Mouse (Mus musculus) C2C12 (cell line): Measurements from ENCODE around the gene Ppcs. TPM values are rescaled to one million over a fixed set of nuclear protein-coding genes. Genes with fewer than 3 reads are reported as not detected.

ENCODE experiments used
- H3K27me3 ChIP-seq: one replicate; pipeline ENCODE4 v1.6.1; 2011; ENCODE audit not compliant: control insufficient read depth, insufficient read depth, insufficient read length
- H3K36me3 ChIP-seq: one replicate; pipeline ENCODE4 v1.6.1; 2011; ENCODE audit not compliant: control insufficient read depth, insufficient read depth
- H3K4me3 ChIP-seq: one replicate; pipeline ENCODE4 v1.5.1; 2011; ENCODE audit warnings: mild to moderate bottlenecking, control low read depth; ENCODE audit not compliant: poor library complexity, insufficient read depth, severe bottlenecking
- H3K79me2 ChIP-seq: one replicate; pipeline ENCODE4 v1.6.1; 2011; ENCODE audit not compliant: control insufficient read depth, insufficient read depth
- H3K79me3 ChIP-seq: one replicate; pipeline ENCODE4 v1.6.1; 2011; ENCODE audit warnings: low read depth, control low read depth
- H3ac ChIP-seq: one replicate; pipeline ENCODE3; 2011; ENCODE audit warnings: low read depth; ENCODE audit not compliant: control insufficient read depth, insufficient read length
- CEBPB ChIP-seq: IDR thresholded peaks from one replicate; pipeline ENCODE4 v1.6.1; 2011; ENCODE audit warnings: low read depth, mild to moderate bottlenecking, control low read depth, moderate library complexity
- CTCF ChIP-seq: IDR thresholded peaks from one replicate; pipeline ENCODE4 v1.5.1; 2011; ENCODE audit not compliant: control insufficient read depth, insufficient read depth, insufficient read length
- FOSL1 ChIP-seq: IDR thresholded peaks from one replicate; pipeline ENCODE4 v1.8.0; 2011; ENCODE audit warnings: mild to moderate bottlenecking, low read length; ENCODE audit not compliant: poor library complexity, insufficient read depth, severe bottlenecking
- MAX ChIP-seq: IDR thresholded peaks from one replicate; pipeline ENCODE4 v1.6.1; 2011; ENCODE audit warnings: mild to moderate bottlenecking, control low read depth
- MYOD1 ChIP-seq: IDR thresholded peaks from one replicate; pipeline ENCODE4 v1.6.1; 2011; ENCODE audit warnings: low read depth; ENCODE audit not compliant: control insufficient read depth, insufficient read length
- MYOG ChIP-seq: IDR thresholded peaks from one replicate; pipeline ENCODE4 v1.6.1; 2011; ENCODE audit not compliant: control insufficient read depth, insufficient read length; ENCODE audit errors: extremely low read depth
- USF1 ChIP-seq: IDR thresholded peaks from one replicate; pipeline ENCODE4 v1.6.1; 2011; ENCODE audit warnings: low read depth, mild to moderate bottlenecking, control low read depth, moderate library complexity
- polyA plus RNA-seq: library from polyadenylated mRNA; unstranded; fragments of >200 nt; fragmentation: generic; extraction: Trizol; gene quantifications from one replicate; pipeline ENCODE4 v1.2.1, GENCODE M21; 2012; ENCODE audit warnings: missing spikeins

Ppcs gene
- polyA plus RNA-seq, 1 experiment = 17.9 TPM

DNA sequence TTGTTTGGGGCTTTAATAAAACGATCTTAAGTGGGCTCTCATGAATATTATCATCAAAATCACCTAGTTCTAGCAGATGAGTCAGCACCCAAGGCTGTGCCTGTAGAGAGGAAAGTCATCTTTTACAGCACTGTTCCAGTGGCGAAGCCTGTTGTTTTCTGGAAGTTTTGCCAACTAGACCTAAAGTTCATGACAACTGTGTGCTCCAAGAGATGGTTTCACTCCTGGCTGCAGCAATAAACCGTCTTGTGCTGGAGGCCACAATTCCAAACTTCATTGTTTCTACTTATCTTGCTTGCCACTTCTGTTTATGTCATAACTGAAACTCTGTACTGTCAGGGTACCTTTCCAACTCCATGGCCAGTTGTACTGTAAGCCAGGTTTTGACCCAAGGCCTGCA, 5.0 kb downstream of the Ppcs start:
- Histone ChIP-seq H3ac (no peak overlapping the region), H3K79me2 (no peaks in the 10 kb centered on the region), H3K79me3 (no peaks in the 10 kb centered on the region), H3K4me3 (no peak overlapping the region), H3K36me3 (peaks cover 4% of the 10 kb centered on the region), H3K27me3 (no peaks in the 10 kb centered on the region)
- TF ChIP-seq MAX = no peak
- TF ChIP-seq USF1 = no peak
- no peak for TF ChIP-seq MYOD1
- TF ChIP-seq CEBPB = no peak
- no peak for TF ChIP-seq MYOG
- no peak for TF ChIP-seq FOSL1
- TF ChIP-seq CTCF = no peak

DNA sequence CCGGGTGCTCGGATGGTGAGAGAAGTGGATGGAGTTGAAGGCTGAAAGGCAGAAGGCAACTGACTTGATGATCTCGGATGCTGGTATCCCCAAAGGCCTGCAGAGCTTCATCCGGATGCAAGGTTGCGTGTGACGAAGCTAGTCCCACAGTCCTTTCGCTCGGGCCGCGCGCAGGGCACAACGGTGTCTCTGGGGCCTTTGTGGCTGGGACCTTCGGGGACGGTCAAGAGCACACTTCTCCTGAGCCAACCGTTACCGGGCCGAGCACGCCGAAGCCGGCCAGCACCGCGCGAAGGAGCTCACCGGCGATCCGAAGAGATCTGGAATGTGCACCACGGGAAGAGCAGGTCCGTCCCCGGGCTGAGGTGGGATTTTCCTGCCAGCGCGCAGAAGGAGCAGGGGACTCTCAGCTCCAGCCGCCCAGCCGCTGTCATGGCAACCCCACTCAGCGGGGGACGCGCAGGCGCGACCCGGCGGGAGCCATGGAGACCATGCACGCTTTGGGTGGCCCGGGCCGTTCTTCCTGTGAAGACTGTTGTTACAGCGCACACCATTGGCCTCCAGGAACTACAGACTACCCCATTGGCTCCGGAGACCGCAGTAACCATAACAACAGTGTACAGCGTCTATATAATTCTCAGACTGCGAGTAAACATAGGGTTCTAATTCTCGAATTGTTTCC, 7.0 kb downstream of the Ppcs start, which contains the start of gene Ccdc30:
Gene Ccdc30, minus strand, starts transcription at position 450 of the 682 bp plus-strand sequence.
- no peak for TF ChIP-seq CTCF
- TF ChIP-seq MAX = no peak
- no peak for TF ChIP-seq MYOG
- no peak for TF ChIP-seq MYOD1
- TF ChIP-seq CEBPB = no peak
- TF ChIP-seq USF1 = no peak
- no peak for TF ChIP-seq FOSL1
- Histone ChIP-seq H3K79me2 (no peaks in the 10 kb centered on the region), H3K79me3 (no peaks in the 10 kb centered on the region)

DNA sequence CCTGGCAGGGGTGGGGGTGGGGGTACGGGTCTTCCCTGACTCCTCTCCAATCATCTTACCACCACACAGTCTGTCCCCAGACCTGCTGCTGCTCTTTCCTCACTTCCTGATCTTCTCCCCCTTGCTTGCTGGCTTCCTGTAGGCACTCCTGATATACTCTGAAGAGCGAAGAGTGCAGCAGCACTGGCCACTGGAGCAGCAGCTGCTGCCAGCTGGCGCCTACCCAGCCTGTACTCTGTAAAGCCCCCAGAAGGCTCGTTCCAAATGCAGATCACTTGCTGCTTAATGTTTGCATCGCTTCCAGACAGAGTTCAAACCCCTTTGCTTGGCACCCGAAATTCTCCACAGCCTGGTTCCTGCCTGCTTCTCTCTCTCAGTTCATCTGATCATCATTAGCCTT, 9.4 kb downstream of the Ppcs start:
- no peak for TF ChIP-seq MYOG
- no peak for TF ChIP-seq CEBPB
- TF ChIP-seq CTCF = no peak
- no peak for TF ChIP-seq FOSL1
- no peak for TF ChIP-seq MAX
- no peak for TF ChIP-seq MYOD1
- no peak for TF ChIP-seq USF1
- Histone ChIP-seq H3K4me3 (no peak overlapping the region), H3K79me2 (no peaks in the 10 kb centered on the region), H3K36me3 (no peaks in the 10 kb centered on the region), H3ac (no peak overlapping the region), H3K79me3 (no peaks in the 10 kb centered on the region), H3K27me3 (peaks cover 5% of the 10 kb centered on the region)

More for the DNA sequence above, 7.0 kb downstream of the Ppcs start, which contains the start of gene Ccdc30:
- H3K4me3 ChIP-seq = peak within 1 kb of the TSS; percentile 31
- peak within 1 kb of the TSS; percentile 36 for H3ac ChIP-seq
- H3K27me3 ChIP-seq = peaks cover 5% of the 10 kb centered on the region
- H3K36me3 ChIP-seq = peaks cover 4% of the 10 kb centered on the region

DNA sequence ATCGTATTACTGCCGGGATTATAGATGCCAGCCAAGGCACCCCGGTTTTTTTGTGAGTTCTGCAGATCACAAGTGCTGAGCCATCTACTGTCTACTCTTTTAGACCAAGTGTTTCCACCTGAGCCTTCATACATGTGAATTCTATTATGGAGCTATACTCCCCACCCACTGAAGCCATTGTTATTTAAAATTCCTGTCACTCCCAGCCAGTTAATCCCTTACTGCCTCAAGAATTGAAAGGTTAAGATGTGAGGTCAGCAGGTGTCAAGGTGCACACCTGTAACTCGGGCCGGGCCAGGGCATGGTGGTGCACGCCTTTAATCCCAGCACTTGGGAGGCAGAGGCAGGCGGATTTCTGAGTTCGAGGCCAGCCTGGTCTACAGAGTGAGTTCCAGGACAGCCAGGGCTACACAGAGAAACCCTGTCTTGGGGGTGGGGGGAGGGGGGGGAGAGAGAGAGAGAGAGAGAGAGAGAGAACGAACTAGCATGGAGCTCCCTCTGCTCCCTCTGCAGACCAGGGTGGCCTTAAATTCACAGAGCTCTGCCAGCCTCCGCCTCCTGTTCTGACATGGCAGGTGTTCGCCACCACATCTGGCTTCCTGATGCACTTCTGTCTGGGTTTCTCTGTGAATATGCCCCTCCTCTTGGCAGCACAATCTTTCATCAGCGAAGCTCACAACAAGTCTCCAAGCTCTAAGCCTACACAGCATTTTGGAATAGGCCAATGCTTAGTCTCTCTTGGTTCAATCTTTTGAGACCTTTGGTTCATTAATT, 10.2 kb downstream of the Ppcs start:
- no peak for TF ChIP-seq CTCF
- TF ChIP-seq MYOD1 = no peak
- TF ChIP-seq FOSL1 = no peak
- peaks cover 5% of the 10 kb centered on the region for H3K27me3 ChIP-seq
- H3K79me3 ChIP-seq = no peaks in the 10 kb centered on the region
- no peaks in the 10 kb centered on the region for H3K79me2 ChIP-seq
- H3K36me3 ChIP-seq = no peaks in the 10 kb centered on the region
- no peak overlapping the region for H3K4me3 ChIP-seq
- H3ac ChIP-seq = no peak overlapping the region

DNA sequence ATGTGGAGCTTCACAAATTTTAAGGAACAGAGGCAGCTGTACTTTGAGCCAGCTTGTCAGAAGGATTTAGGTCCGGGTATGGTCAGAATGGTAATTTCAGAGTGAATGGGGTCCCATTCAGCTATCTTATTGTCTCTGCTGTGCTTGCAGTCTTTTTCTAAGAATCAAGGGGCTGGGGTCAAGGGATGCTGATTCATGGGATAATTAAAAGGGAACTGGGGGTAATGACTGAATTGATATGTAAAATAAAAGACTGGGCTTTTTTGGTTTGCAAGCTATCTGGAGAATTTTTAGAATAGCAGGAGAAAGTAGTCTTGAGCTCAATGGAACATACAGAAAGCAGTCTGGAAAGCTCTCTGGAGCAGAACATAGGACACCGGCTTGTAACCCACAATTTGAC, 18.8 kb downstream of the Ppcs start:
- Histone ChIP-seq H3K79me3 (no peaks in the 10 kb centered on the region), H3K4me3 (no peak overlapping the region), H3K27me3 (no peaks in the 10 kb centered on the region), H3K79me2 (no peaks in the 10 kb centered on the region), H3K36me3 (no peaks in the 10 kb centered on the region), H3ac (no peak overlapping the region)
- TF ChIP-seq MAX (no peak), FOSL1 (no peak), MYOD1 (no peak), MYOG (no peak), CEBPB (no peak), CTCF (no peak)

DNA sequence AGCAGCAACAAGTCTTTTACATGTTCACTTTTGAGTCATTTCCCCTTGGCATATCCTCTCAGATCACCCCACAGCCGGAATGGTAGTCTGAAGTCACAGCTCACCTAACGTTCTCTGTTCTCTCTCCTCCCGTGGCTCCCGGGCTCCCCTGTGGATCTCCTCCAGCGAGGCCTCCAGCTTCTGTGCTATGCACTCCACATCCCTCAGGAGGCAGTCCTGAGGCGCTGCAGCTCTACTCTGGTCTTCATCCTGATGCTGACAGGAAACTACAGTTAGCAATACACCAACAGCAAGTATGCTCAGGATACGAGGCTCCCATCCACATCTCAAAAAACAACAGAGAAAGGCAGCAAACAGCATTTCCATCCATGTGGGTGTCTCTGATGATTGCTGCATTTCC, 21.3 kb downstream of the Ppcs start:
- Histone ChIP-seq H3K4me3 (no peak overlapping the region), H3K79me3 (no peaks in the 10 kb centered on the region), H3K79me2 (no peaks in the 10 kb centered on the region), H3K27me3 (no peaks in the 10 kb centered on the region), H3ac (no peak overlapping the region), H3K36me3 (no peaks in the 10 kb centered on the region)
- TF ChIP-seq CEBPB = no peak
- no peak for TF ChIP-seq CTCF
- no peak for TF ChIP-seq USF1
- TF ChIP-seq MYOD1 = no peak
- TF ChIP-seq MAX = no peak
- TF ChIP-seq MYOG = no peak
- TF ChIP-seq FOSL1 = no peak
